Mouse (Mus musculus) erythroblast, embryonic 14.5 days (primary cell): Measurements from ENCODE around the gene E4f1.

Source experiments
- GATA1 ChIP-seq: IDR thresholded peaks from 2 replicates; pipeline ENCODE4 v1.6.1; 2012; ENCODE audit warnings: low read length, inconsistent platforms, mixed read lengths
- TAL1 ChIP-seq: IDR thresholded peaks from 3 replicates; pipeline ENCODE4 v1.6.1; 2012; ENCODE audit warnings: low read length, inconsistent platforms, mixed read lengths

GRCm38 (mm10) chr17:24477053-24477984 lies 7.2 kb upstream of the E4f1 start:
- TF ChIP-seq GATA1 (no peak), TAL1 (no peak)
